Mouse (Mus musculus): ENCODE results near the gene Psg29. TPM values are rescaled to one million over a fixed set of nuclear protein-coding genes. Genes with fewer than 3 reads are reported as not detected.

Gene Psg29
- not detected in 2 replicates for polyA plus RNA-seq (2012; ENCODE audit: low replicate concordance)

DNA sequence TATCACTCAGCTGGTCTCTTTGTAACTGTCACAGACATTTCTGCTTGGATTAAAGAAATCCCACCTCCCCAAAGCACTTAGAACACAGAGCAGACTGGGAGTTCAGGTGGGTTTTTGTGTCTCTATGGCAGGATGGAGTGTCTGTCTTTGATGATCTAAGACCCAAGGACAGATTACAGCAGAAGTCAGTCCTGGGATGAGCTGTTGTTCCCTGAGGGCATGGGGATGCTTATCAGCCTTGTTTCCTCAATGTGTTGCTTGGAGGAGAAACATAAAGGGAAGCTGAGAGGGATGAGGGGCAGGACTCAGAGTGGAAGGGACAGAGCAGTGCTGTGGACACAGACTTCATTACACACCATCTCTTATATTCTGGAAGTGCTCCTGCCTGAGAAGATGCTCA lies at the start of gene Psg29:
TSS of gene Psg29 (plus strand) at position 301 of the 400 bp plus-strand sequence.

Other genes starting within 250 kb of the Psg29 start
- 0.09 TPM in 1 of 2 replicates, not detected in the other for gene Pnmal1, start 243.8 kb upstream of the Psg29 start, polyA plus RNA-seq (2012; ENCODE audit: low replicate concordance)
- 0.12 and 0.33 TPM in 2 replicates for gene Gm42372, start 220.4 kb upstream of the Psg29 start, polyA plus RNA-seq (2012; ENCODE audit: low replicate concordance)
- 0.12 and 0.42 TPM in 2 replicates for gene Ccdc8, start 210.8 kb upstream of the Psg29 start, polyA plus RNA-seq (2012; ENCODE audit: low replicate concordance)
- 104 and 116 TPM in 2 replicates for gene Ppp5c, start 175.6 kb upstream of the Psg29 start, polyA plus RNA-seq (2012; ENCODE audit: low replicate concordance)
- 6.1 and 9.2 TPM in 2 replicates for gene Hif3a, start 141.1 kb upstream of the Psg29 start, polyA plus RNA-seq (2012; ENCODE audit: low replicate concordance)
- not detected in 2 replicates for gene Psg16, start 129.4 kb upstream of the Psg29 start, polyA plus RNA-seq (2012; ENCODE audit: low replicate concordance)
- not detected in 2 replicates for gene Ceacam3, start 53.2 kb upstream of the Psg29 start, polyA plus RNA-seq (2012; ENCODE audit: low replicate concordance)

All from leukemia stem cell, adult 10-12 weeks (primary cell).